Mouse (Mus musculus): ENCODE results near the gene Cacna1g. TPM values are rescaled to one million over a fixed set of nuclear protein-coding genes. Genes with fewer than 3 reads are reported as not detected.

Gene Cacna1g
- polyA plus RNA-seq, 1 experiment from 2014 or later = 30.5 TPM

- peaks cover 7% of the 10 kb centered on the region; the same call in 1 of the 2 replicates for H3K4me1 ChIP-seq (ENCODE audit: control insufficient read depth, insufficient read depth, low read length)
- H3K4me3 ChIP-seq (ENCODE audit: low read depth, low read length) = no peak overlapping the region
- ATAC-seq (ENCODE audit: low read depth) (no peak), DNase-seq (ENCODE audit: low spot score) (no peak)
- H3K4me2 ChIP-seq (ENCODE audit: low read depth, low read length) = no peak overlapping the region
- no peaks in the 10 kb centered on the region for H3K9me3 ChIP-seq (ENCODE audit: control insufficient read depth, low read length)
- H3K36me3 ChIP-seq (ENCODE audit: control insufficient read depth, insufficient read depth, low read length) = peaks cover 44% of the 10 kb centered on the region
- 44% methylated on average over 7 of the region's 8 CpGs for WGBS
- no peaks in the 10 kb centered on the region for H3K27me3 ChIP-seq (replicated peaks; ENCODE audit: control insufficient read depth, insufficient read depth, low read length)
- no peak overlapping the region for H3K27ac ChIP-seq (replicated peaks; ENCODE audit: low read depth, low read length)
- no peak overlapping the region for H3K9ac ChIP-seq (ENCODE audit: low read depth, low read length)
Measured at GRCm38 (mm10) chr11:94449239-94449638, 24.8 kb downstream of the Cacna1g start.

GRCm38 (mm10) chr11:94447017-94447416 lies 27.0 kb downstream of the Cacna1g start:
- no peaks in the 10 kb centered on the region for H3K9me3 ChIP-seq (ENCODE audit: control insufficient read depth, low read length)
- no peak for DNase-seq (ENCODE audit: low spot score)
- no peak for ATAC-seq (ENCODE audit: low read depth)
- peaks cover 7% of the 10 kb centered on the region; the same call in 1 of the 2 replicates for H3K4me1 ChIP-seq (ENCODE audit: control insufficient read depth, insufficient read depth, low read length)
- H3K27me3 ChIP-seq (replicated peaks; ENCODE audit: control insufficient read depth, insufficient read depth, low read length) = no peaks in the 10 kb centered on the region
- no peak overlapping the region for H3K9ac ChIP-seq (ENCODE audit: low read depth, low read length)
- H3K4me3 ChIP-seq (ENCODE audit: low read depth, low read length) = no peak overlapping the region
- peaks cover 51% of the 10 kb centered on the region for H3K36me3 ChIP-seq (ENCODE audit: control insufficient read depth, insufficient read depth, low read length)
- no peak overlapping the region for H3K4me2 ChIP-seq (ENCODE audit: low read depth, low read length)
- no peak overlapping the region for H3K27ac ChIP-seq (replicated peaks; ENCODE audit: low read depth, low read length)
- WGBS = 22% methylated on average over 3 of the region's 3 CpGs

- no peaks in the 10 kb centered on the region for H3K27me3 ChIP-seq (replicated peaks; ENCODE audit: control insufficient read depth, insufficient read depth, low read length)
- WGBS = 42% methylated on average over 4 of the region's 4 CpGs
- DNase-seq (ENCODE audit: low spot score) (no peak), ATAC-seq (ENCODE audit: low read depth) (no peak)
- H3K36me3 ChIP-seq (ENCODE audit: control insufficient read depth, insufficient read depth, low read length) = peaks cover 48% of the 10 kb centered on the region
- no peak overlapping the region for H3K4me2 ChIP-seq (ENCODE audit: low read depth, low read length)
- peaks cover 7% of the 10 kb centered on the region; the same call in 1 of the 2 replicates for H3K4me1 ChIP-seq (ENCODE audit: control insufficient read depth, insufficient read depth, low read length)
- H3K9ac ChIP-seq (ENCODE audit: low read depth, low read length) = no peak overlapping the region
- H3K27ac ChIP-seq (replicated peaks; ENCODE audit: low read depth, low read length) = 0 out of 2 replicates have a peak overlapping the region, but pooled peaks have one; percentile 21
- H3K4me3 ChIP-seq (ENCODE audit: low read depth, low read length) = no peak overlapping the region
- no peaks in the 10 kb centered on the region for H3K9me3 ChIP-seq (ENCODE audit: control insufficient read depth, low read length)
Measured at GRCm38 (mm10) chr11:94445300-94445699, 28.7 kb downstream of the Cacna1g start.

GRCm38 (mm10) chr11:94444829-94445228 lies 29.2 kb downstream of the Cacna1g start:
- H3K4me3 ChIP-seq (ENCODE audit: low read depth, low read length) = no peak overlapping the region
- H3K36me3 ChIP-seq (ENCODE audit: control insufficient read depth, insufficient read depth, low read length) = peaks cover 47% of the 10 kb centered on the region
- H3K9ac ChIP-seq (ENCODE audit: low read depth, low read length) = no peak overlapping the region
- no peak overlapping the region for H3K4me2 ChIP-seq (ENCODE audit: low read depth, low read length)
- ATAC-seq (ENCODE audit: low read depth) (no peak), DNase-seq (ENCODE audit: low spot score) (no peak)
- no peaks in the 10 kb centered on the region for H3K9me3 ChIP-seq (ENCODE audit: control insufficient read depth, low read length)
- no peaks in the 10 kb centered on the region for H3K27me3 ChIP-seq (replicated peaks; ENCODE audit: control insufficient read depth, insufficient read depth, low read length)
- H3K27ac ChIP-seq (replicated peaks; ENCODE audit: low read depth, low read length) = 0 out of 2 replicates have a peak overlapping the region, but pooled peaks have one; percentile 71
- WGBS = 55% methylated on average over 5 of the region's 5 CpGs
- H3K4me1 ChIP-seq (ENCODE audit: control insufficient read depth, insufficient read depth, low read length) = peaks cover 7% of the 10 kb centered on the region; the same call in 1 of the 2 replicates

DNA sequence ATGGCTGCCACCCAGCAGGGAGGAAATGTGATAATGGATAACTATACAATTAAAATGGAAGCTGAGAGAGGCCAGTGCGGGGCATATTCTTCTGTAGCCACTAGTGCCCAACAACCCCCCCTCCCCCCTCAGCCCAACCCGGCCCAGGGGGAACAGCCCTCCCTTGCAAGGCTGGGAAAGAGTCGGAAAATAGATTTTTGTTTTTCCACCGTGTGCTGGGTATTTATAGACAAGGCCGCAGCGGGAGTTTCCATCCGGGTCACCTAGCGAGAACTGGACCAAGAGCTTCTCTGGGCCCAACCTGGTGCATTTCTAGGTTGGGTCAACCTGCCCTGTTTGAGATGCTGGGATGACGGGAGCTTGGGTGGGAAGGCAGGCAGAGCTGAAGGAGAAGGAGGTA lies 32.2 kb downstream of the Cacna1g start:
- H3K36me3 ChIP-seq (ENCODE audit: control insufficient read depth, insufficient read depth, low read length) = peaks cover 57% of the 10 kb centered on the region
- H3K4me1 ChIP-seq (ENCODE audit: control insufficient read depth, insufficient read depth, low read length) = peaks cover 7% of the 10 kb centered on the region; the same call in 1 of the 2 replicates
- H3K9me3 ChIP-seq (ENCODE audit: control insufficient read depth, low read length) = no peaks in the 10 kb centered on the region
- H3K4me2 ChIP-seq (ENCODE audit: low read depth, low read length) = no peak overlapping the region
- no peaks in the 10 kb centered on the region for H3K27me3 ChIP-seq (replicated peaks; ENCODE audit: control insufficient read depth, insufficient read depth, low read length)
- DNase-seq (ENCODE audit: low spot score) = no peak
- WGBS = 68% methylated on average over 9 of the region's 9 CpGs
- H3K27ac ChIP-seq (replicated peaks; ENCODE audit: low read depth, low read length) = no peak overlapping the region
- no peak overlapping the region for H3K9ac ChIP-seq (ENCODE audit: low read depth, low read length)
- ATAC-seq (ENCODE audit: low read depth) = no peak
- H3K4me3 ChIP-seq (ENCODE audit: low read depth, low read length) = no peak overlapping the region

DNA sequence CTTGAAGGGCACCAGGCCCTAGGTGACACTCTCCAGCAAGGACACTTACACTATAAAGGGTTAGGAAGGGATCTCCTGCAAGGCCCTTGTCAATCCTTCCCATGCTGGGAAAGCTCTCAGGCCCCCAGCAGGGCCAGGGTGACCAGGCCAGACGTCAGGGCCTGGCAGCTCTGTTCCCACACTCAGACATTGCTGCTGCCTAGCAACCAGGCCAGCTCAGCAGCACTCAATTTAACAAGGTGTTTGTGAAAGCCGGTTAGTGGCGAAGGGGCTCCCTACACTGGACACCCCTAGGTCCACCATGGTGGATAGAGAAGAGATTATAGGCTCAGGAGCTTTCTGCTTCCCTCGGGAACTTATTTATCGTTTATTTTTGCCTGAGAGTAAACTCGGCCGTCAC lies 32.9 kb downstream of the Cacna1g start:
- no peak for ATAC-seq (ENCODE audit: low read depth)
- no peak overlapping the region for H3K27ac ChIP-seq (replicated peaks; ENCODE audit: low read depth, low read length)
- 53% methylated on average over 7 of the region's 7 CpGs for WGBS
- no peak for DNase-seq (ENCODE audit: low spot score)
- H3K9me3 ChIP-seq (ENCODE audit: control insufficient read depth, low read length) = no peaks in the 10 kb centered on the region
- no peak overlapping the region for H3K4me3 ChIP-seq (ENCODE audit: low read depth, low read length)
- H3K4me2 ChIP-seq (ENCODE audit: low read depth, low read length) = no peak overlapping the region
- no peaks in the 10 kb centered on the region for H3K27me3 ChIP-seq (replicated peaks; ENCODE audit: control insufficient read depth, insufficient read depth, low read length)
- H3K9ac ChIP-seq (ENCODE audit: low read depth, low read length) = no peak overlapping the region
- peaks cover 62% of the 10 kb centered on the region for H3K36me3 ChIP-seq (ENCODE audit: control insufficient read depth, insufficient read depth, low read length)
- peaks cover 7% of the 10 kb centered on the region; the same call in 1 of the 2 replicates for H3K4me1 ChIP-seq (ENCODE audit: control insufficient read depth, insufficient read depth, low read length)

- H3K27me3 ChIP-seq (replicated peaks; ENCODE audit: control insufficient read depth, insufficient read depth, low read length) = no peaks in the 10 kb centered on the region
- no peak overlapping the region for H3K9ac ChIP-seq (ENCODE audit: low read depth, low read length)
- H3K4me3 ChIP-seq (ENCODE audit: low read depth, low read length) = no peak overlapping the region
- no peak for ATAC-seq (ENCODE audit: low read depth)
- H3K9me3 ChIP-seq (ENCODE audit: control insufficient read depth, low read length) = no peaks in the 10 kb centered on the region
- 81% methylated on average over 6 of the region's 6 CpGs for WGBS
- H3K4me1 ChIP-seq (ENCODE audit: control insufficient read depth, insufficient read depth, low read length) = peaks cover 4% of the 10 kb centered on the region; the same call in 1 of the 2 replicates
- H3K36me3 ChIP-seq (ENCODE audit: control insufficient read depth, insufficient read depth, low read length) = peaks cover 63% of the 10 kb centered on the region
- no peak for DNase-seq (ENCODE audit: low spot score)
- no peak overlapping the region for H3K27ac ChIP-seq (replicated peaks; ENCODE audit: low read depth, low read length)
- no peak overlapping the region for H3K4me2 ChIP-seq (ENCODE audit: low read depth, low read length)
Measured at GRCm38 (mm10) chr11:94440421-94440820, 33.6 kb downstream of the Cacna1g start.

DNA sequence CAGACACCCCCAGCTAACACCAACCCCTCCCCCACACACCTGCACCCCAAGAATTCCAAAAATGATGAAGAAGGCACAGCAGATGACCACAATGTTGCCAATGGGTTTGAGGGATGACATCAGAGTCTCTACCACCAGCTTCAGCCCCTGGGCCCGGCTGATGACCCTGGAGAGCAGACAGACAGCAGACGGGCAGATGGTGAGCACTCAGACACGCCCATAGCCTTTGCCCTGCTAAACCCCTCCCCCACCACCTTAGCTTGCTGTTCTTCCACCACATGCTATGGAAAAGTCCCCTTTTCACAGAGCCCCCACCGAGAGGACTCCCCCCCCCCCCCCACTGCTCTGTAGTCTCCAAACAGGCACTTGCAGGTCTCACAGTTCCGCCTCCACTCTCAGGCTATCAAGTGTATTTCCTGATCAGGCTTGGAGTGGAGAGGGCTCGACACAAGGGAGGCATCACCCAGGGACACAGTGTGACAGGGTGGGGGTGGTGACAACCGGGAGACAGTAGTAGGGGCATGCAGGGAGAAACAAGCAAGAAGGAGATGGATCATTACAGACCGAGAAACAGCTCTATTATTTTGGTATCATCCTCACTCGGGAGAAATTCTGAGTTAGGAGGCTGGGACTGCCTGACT lies 44.9 kb downstream of the Cacna1g start:
- WGBS = 23% methylated on average over 9 of the region's 9 CpGs
- peaks cover 69% of the 10 kb centered on the region for H3K36me3 ChIP-seq (ENCODE audit: control insufficient read depth, insufficient read depth, low read length)
- peak; percentile 67 for DNase-seq (ENCODE audit: low spot score)
- peak overlapping the region; percentile 84 for H3K27ac ChIP-seq (replicated peaks; ENCODE audit: low read depth, low read length)
- H3K4me1 ChIP-seq (ENCODE audit: control insufficient read depth, insufficient read depth, low read length) = peaks cover 31% of the 10 kb centered on the region
- H3K9me3 ChIP-seq (ENCODE audit: control insufficient read depth, low read length) = no peaks in the 10 kb centered on the region
- no peaks in the 10 kb centered on the region for H3K27me3 ChIP-seq (replicated peaks; ENCODE audit: control insufficient read depth, insufficient read depth, low read length)
- peak overlapping the region; percentile 22 for H3K4me2 ChIP-seq (ENCODE audit: low read depth, low read length)
- H3K9ac ChIP-seq (ENCODE audit: low read depth, low read length) = no peak overlapping the region
- 0 out of 2 replicates have a peak, but pooled peaks have one; percentile 5 for ATAC-seq (ENCODE audit: low read depth)
- no peak overlapping the region for H3K4me3 ChIP-seq (ENCODE audit: low read depth, low read length)

All from embryonic facial prominence, embryonic 14.5 days (tissue).